Mouse (Mus musculus) kidney, adult 8-10 months (tissue): ENCODE results near the gene Cers5.
"Not testable (repeated sequence)": the region's sequence is repeated elsewhere in the genome, so short reads cannot be mapped to it uniquely, and the experiment has no call there.

ENCODE experiments used
- DNase-seq, 2 experiments: peaks; one replicate each; pipeline ENCODE4 v3.0.0; 2022

Cers5 gene

DNA sequence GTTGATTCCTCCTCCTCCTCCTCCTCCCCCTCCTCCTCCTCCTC lies at the start of gene Cers5:
Gene Cers5, minus strand, starts transcription at position 5 of the 44 bp plus-strand sequence.
- DNase-seq = not testable (repeated sequence)

DNA sequence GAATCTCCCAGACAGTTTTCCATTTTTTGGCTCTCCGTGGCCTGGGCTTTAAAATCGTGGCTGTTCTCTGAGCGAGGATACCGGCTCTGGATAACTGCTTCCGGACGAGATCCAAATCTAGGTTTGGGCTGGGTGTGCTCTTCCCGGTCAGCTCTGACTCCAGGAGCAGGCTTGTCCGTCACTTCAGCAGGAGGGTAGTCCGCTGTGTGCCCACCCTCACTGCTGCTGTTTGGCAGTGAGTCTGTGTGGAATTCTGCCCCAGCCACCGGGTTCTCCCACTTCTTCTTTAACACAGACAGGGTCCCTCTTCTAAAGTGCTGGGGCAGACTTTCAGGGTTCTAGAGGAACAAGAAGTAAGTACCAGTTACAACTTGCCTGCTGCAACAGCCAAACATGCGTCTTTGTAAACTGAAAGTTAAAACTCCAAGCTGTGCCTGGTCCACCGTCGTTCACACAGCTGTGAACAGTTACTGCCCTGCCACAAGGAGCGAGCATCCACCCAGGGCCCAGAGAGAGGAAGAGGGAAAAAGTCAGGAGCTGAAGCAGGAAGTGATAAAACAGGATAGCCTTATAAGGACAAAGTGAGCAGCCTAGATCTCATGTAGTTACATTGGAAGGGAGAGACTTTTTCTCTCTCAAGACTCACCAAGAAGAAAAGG lies 47.1 kb upstream of the Cers5 start:
- DNase-seq = no peak

GRCm38 (mm10) chr15:99819109-99819440 lies 46.4 kb upstream of the Cers5 start:
- DNase-seq = no peak

GRCm38 (mm10) chr15:99818321-99819108 lies 45.8 kb upstream of the Cers5 start:
- peak; percentile 44 to 65 for DNase-seq

GRCm38 (mm10) chr15:99817343-99818235 lies 44.9 kb upstream of the Cers5 start:
- no peak for DNase-seq

- DNase-seq = no peak
Measured at GRCm38 (mm10) chr15:99815999-99816398, 43.3 kb upstream of the Cers5 start.

DNA sequence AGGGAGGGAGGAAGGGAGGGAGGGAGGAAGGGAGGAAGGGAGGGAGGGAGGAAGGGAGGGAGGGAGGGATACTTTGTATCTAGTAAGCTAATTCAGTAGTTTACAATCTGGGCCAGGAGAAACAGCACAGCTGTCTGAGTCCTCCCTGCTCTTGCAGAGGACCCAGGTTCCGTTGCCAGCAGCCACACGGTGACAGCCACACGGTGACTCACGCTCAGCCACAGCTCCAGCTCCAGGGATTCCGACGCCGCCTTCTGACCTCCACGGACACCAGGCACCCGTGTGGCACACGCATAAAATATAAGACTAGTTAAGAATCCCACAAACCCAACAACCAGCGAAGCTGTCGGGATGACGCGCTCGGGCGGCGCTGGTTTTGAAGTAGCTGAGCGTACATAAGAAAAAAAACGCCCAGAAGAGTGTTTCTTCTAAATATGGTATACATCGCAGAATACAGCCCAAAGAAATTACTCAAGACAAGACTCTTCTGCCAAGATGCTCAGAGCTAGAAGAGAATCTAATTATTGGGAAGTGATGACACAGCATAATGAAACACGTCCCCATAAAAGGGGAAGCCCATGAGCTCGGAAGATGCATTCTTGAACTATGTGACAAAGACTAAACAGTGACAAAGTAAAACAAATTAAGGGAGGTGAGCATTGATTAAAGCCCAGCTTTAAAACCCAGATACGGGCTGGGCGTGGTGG lies 42.0 kb upstream of the Cers5 start:
- DNase-seq = no peak

- no peak for DNase-seq
Measured at GRCm38 (mm10) chr15:99813639-99814038, 41.0 kb upstream of the Cers5 start.

DNA sequence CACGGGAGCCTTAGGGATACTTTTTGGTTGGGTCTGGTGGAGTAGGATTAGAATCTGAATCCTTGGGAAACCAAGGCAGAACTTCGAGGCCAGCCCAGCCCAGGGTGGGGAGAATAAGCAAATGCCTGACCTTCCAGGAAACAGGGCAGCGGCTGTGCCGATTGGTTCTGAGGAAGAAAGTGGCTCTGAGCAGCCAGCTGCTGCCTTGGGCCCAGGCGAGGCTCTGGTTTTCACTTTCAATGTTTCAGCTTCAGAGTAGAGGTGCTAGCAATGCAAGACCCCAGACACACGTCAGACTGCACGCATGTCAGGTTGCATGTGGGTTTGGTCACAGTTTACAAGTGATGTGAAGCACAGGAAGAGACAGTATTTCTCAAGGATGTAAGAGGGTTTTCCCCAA lies 39.4 kb upstream of the Cers5 start:
- DNase-seq = no peak

DNA sequence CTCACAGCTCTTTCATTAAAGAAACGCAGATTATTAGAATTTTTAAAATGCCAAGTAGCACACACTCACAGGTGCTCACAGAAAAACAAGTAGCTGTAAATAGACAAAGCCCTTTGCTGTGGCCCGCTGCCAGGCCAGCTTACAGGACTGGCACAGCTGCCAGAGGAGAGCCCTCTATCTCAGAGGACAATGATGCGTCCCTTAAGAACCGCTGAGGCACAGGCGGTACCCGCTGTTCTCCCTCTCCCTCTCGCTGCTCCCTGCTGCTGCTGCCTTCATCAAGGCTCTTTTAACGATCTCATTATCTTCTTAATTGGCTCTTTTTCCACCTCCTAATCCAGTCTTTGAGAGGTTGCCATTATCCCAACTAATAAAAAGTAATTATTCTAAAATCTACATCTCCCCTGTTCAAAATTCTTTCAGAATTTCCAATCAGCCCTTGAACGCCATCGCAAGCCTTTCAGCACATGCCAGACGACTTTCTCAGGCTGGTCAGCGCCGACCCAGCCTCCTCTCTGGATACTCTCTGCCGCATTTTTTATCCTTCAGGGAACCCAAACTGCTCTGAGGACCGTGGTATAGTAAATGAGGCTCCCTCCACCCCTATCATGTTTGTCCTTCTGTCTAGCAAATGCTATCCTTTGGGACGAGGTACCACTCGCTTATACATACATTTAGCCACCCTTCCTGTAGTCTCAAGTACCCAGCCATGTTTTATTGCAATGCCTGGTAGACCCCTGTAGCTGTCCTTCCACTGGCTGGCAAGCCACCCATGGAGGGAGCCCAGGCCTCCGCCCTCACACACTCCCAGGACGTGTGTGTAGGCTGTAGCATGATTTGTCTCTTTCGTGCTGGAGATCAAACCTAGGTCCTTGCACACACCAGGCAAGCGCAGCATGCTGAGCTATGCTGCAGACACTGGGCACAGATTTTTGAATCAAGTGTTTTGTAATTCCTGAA lies 35.4 kb upstream of the Cers5 start:
- DNase-seq = no peak

GRCm38 (mm10) chr15:99806171-99806570 lies 33.5 kb upstream of the Cers5 start:
- DNase-seq = no peak

GRCm38 (mm10) chr15:99805673-99806072 lies 33.0 kb upstream of the Cers5 start:
- no peak for DNase-seq

- DNase-seq = no peak
Measured at GRCm38 (mm10) chr15:99803186-99803644, 30.5 kb upstream of the Cers5 start.

DNA sequence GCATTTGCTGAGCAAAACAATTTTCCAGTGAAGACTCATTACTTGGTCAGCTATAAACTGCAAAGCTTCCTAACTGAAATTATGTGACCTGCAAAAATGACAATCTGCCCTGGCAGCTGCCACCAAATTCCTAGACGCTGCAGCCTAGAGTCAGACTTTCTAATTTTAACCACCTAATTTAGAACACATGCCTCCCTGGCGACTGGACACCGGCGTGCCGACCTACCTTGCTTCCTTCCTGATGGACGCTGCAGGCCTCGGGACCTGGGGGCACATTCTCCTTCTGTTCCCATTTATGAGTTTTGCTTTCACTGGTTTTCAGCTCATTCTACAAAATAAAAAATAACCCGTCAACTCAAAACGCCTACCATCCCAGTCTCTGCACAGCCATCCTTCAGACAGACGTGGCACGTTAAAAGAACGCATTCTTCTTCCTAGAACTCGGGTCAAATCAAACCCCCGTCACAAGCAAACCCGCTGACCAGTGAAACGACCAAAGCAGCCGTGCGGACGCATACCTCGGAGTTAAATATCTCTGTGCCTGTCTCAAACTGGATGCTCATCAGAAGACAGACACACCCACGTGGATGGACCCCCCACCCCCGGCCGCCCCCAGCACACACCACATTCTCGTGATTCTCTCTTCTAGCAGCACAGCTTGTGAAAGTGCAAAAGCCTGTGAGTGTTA lies 29.3 kb upstream of the Cers5 start:
- no peak for DNase-seq

- no peak for DNase-seq
Measured at GRCm38 (mm10) chr15:99799706-99800105, 27.0 kb upstream of the Cers5 start.

DNA sequence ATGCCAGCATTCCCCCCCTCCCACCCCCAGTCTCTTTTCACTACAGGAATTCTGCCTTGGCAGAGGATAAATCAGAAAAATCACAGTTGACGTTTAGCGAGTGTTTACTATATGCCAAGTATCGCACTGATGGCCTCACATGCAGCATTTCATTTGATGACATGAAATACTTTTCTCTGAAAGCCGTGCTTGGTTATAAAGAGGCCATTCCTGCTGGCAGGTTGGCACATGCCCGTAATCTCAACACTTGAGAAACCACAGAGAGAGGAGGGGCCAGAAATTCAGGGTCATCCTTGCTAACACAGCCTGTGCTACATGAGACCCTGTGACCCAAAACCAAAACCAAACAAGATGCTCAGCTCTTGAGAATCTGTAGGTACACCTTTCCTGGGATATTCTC lies 25.2 kb upstream of the Cers5 start:
- DNase-seq = no peak

DNA sequence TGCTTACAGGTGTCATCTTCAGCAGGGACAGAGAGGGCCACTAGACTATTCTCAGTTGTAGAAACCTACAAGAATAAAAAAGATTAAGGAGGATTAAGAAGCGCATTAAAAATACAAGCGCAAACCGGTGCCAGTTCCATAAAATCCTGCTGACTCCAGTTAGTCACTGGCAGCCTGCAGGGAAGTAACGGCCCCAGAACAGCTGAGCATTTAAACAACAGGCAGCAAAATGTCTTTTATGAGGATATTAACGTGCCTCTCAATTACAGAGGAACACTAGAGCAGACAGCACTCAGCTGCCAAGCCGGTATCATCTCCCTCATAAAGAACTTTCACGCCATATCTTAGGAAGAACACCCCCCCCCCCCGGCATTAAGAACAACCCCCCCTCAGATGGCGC lies 24.1 kb upstream of the Cers5 start:
- no peak for DNase-seq

DNA sequence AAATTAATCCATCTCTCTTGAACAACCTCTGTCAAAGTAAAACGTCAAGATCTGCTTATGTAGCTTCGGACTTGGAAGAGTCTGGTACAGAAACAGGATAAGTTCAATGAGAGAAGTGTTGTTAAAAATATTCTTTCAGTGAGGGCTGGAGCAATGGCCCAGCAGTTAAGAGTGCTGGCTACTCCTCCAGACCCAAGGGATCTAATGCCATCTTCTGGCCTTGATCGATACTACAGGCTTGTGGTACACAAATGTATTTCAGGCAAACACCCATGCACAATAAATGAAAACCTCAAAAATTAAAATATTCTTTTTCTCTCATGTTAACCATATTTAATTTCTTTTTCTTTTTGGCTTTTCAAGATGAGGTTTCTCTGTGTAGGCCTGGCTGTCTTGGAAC lies 23.4 kb upstream of the Cers5 start:
- peak in 1 of 2 experiments; percentile 27 for DNase-seq

GRCm38 (mm10) chr15:99792221-99792815 lies 19.6 kb upstream of the Cers5 start:
- DNase-seq = peak in 1 of 2 experiments; percentile 16

- no peak for DNase-seq
Measured at GRCm38 (mm10) chr15:99791003-99791402, 18.3 kb upstream of the Cers5 start.

GRCm38 (mm10) chr15:99790464-99790863 lies 17.8 kb upstream of the Cers5 start:
- DNase-seq = no peak
